Mouse (Mus musculus) brain, embryonic 14.5 days (tissue): ENCODE results near the gene Olfr806.

Experiments
- CTCF ChIP-seq: fragments of 200-500 bp; IDR thresholded peaks from 2 replicates; pipeline ENCODE4 v1.5.1; 2012; ENCODE audit warnings: inconsistent platforms, mild to moderate bottlenecking, moderate library complexity, borderline replicate concordance; ENCODE audit not compliant: insufficient read depth, insufficient read length; ENCODE audit errors: extremely low read depth
- POLR2A ChIP-seq: fragments of 200-500 bp; IDR thresholded peaks from 2 replicates; pipeline ENCODE4 v1.6.1; 2012; ENCODE audit warnings: mild to moderate bottlenecking, inconsistent platforms, borderline replicate concordance; ENCODE audit not compliant: poor library complexity, insufficient read depth, insufficient read length, severe bottlenecking; ENCODE audit errors: extremely low read depth

- TF ChIP-seq CTCF, result no peak
- no peak for TF ChIP-seq POLR2A
These were observed 47.5 kb downstream of the Olfr806 start, which contains the start of gene Olfr803 for GRCm38 (mm10) chr10:129694186-129694585.
